Mouse (Mus musculus) urinary bladder, postnatal 25 days (tissue): ENCODE results near the gene Trh.

ENCODE experiments used
- DNase-seq: peaks from one replicate; pipeline ENCODE4 v3.0.0; 2022; ENCODE audit warnings: low spot score

Trh gene

GRCm38 (mm10) chr6:92224981-92225380 lies 19.5 kb downstream of the Trh start:
- no peak for DNase-seq

DNA sequence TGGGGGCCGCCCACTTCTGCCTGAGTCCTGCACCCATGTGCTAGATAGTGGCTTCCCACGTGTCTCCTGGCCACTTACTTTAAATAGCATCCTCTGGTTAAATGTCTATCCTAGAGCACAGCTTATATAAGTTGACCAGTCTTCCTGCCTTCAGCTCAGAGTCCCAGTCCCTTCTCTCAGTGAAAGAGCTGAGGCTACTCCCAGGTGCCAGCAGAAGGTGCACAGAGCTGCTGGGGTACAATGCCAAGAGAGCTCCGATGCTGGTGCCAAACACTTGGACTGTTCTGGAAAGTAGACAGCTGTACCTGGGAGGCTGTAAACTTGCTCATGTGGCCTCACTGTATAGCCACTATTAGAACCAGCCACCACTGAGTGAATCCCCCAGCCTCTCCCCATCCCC lies 22.4 kb downstream of the Trh start:
- no peak for DNase-seq

DNA sequence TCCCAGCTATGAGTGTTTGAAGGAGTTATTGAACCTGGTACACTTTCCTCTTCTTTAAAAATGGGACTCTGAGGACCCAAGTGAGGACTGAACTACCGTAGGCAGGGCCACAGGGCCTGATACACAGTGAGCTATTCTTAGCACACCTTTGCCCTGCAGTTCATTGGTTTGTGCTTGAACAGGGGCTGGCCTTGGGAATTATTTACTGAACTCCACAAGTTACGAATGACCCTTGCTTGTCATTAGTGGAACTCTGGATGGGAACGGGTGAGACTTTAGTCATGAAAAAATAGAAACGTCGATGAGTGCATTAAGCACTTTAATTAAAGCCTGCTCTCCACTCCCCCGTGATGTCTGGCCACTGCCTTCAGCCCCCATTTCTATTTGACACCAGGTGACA lies 22.8 kb downstream of the Trh start:
- DNase-seq: no peak

DNA sequence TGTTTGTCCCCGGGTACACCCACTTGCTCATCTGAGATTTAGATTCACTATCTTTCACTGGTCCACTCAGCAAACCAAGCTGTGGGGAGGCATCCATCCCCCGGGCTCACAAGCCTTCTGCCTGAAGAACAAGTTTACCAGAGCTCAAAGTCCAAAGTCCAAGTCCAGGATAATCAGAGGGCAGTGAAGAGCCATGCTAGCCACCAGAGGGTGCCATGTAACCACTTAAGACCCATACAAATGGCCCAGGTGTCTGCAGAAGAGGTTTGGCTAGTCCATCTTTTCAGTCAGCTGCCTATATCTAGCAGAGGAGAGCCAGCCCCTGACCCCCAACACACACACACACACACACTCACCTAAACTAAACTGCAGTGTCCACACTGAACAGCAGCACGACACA lies 25.0 kb downstream of the Trh start:
- peak; percentile 10 for DNase-seq

DNA sequence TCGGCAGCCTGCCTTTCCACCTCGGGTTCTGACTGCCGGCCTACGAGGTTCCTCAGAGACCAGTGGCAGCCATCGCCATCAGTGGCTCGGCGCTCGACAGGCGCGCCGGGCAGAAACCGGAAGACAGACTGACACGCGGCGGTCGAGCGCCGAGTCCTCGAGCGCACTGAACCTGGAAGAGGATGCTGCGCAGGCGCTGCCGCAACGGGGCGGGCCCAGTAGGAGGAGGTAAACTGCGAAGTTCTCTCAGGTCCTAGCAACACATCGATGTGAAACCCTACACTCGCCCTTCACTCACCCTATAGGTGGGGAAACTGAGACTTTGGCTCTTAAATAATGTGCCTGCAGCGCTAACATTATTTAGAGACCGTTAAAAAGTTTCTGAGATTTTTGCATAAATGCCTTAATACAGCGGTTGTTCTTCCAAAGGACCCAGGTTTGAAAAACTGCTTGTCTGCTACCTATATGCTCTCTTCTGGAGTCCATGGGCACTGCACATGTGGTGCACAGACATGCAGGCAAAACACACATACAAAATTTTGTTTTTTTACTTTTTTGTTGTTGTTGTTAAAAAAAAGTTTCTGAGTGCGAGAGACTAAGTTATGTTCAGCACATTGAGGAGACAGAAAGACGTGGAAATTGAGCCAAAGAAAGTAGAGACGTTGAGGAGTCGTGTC lies 29.5 kb downstream of the Trh start, which contains the start of gene Rbsn:
Gene Rbsn (minus strand): TSS at position 153 of the 677 bp plus-strand sequence.
- DNase-seq: peak; percentile 90

DNA sequence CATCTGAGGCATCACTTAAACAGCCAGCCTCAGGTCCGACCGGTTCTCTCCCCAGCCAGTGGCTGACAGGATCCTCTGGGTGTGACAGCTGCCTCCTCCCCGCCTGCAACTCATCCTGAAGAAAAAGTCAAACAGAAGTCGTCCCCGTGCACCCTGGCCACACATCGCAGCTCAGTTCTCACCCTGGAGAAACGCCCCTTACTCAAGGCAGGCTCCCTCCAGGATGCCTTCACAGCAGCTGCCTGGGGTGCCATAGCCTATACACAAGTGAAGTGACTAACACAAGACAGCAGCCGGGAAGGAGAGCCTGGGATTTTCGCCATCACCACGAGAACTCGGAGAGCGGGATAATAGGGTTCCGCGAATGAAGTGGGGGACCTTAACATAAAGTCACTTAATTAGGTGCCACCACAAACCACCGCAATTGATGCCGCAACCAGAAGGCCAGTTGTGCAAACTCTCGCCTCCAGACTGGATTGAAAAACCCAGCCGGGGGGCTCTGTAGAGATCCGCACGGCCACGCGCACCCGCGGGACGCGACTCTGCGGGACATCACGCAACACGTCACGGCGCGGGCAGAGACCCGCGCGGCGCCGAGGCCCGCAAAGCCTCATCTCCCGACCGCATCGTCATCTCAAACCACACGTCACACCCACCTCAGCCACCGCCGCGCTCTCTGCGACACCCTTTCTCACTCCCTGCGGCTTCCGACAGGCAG lies 30.2 kb downstream of the Trh start:
- DNase-seq: no peak

DNA sequence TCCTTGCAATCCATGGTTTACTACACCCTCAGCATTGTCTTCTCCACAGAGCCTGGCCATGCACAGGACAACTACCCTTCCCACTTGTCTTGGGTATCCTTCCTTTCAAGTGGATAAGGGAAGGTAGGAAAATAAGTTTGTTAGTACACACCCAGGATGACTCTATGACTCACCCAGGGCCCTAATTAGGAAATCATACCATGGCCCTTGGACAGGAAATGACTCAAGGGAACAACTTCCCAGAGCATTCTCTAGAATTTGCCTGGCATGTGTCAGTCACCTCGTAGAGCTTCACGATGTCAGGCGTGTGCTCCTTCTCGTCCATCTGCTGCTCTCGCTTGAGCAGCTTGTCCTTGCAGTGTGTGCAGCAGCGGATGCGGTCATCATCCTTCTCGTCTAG lies 45.0 kb downstream of the Trh start:
- DNase-seq: no peak
